Mouse (Mus musculus) megakaryocyte-erythroid progenitor cell, adult 5-6 weeks (primary cell): ENCODE results near the gene Olfr707. TPM values are rescaled to one million over a fixed set of nuclear protein-coding genes. Genes with fewer than 3 reads are reported as not detected.
"Not testable (repeated sequence)": the region's sequence is repeated elsewhere in the genome, so short reads cannot be mapped to it uniquely, and the experiment has no call there.

Experiments used
- ATAC-seq: replicated peaks from 2 replicates; pipeline ENCODE4 v1.8.0; 2016; ENCODE audit warnings: mild to moderate bottlenecking, inconsistent platforms; ENCODE audit not compliant: severe bottlenecking, poor library complexity, low FRiP score, low TSS enrichment
- total RNA-seq, 2 experiments: library from RNA; stranded (forward) in 1 of 2; stranded (reverse) in 1 of 2; fragments of 200-1000, 215-1000 nt in 1 of 2; fragments of >200 nt in 1 of 2; fragmentation: Nextera tagmentation in 1 of 2; gene quantifications; 2 replicates each; pipeline ENCODE4 v1.2.3; 2014 to 2017

The Olfr707 gene
- total RNA-seq (2014; fragmentation: Nextera tagmentation) (not detected in 2 replicates), total RNA-seq (2017) (not detected in 2 replicates)

DNA sequence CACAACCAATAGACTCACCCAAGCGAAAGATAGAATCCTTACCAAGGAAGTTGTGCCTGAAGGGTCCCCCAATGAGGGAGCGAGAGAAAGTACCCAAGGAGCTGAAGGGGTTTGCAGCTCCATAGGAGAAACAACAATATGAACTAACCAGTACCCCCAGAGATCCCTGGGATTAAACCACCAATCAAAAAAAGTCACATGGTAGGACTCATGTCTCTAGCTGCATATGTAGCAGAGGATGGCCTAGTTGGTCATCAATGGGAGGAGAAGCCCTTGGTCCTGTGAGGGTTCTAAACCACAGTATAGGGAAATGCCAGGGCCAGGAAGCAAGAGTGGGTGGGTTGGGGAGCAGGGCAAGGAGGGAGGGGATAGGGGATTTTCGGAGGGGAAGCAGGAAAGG lies at the start of gene Olfr707:
Gene Olfr707, minus strand, starts transcription at position 101 of the 400 bp plus-strand sequence.
- ATAC-seq, result not testable (repeated sequence)

DNA sequence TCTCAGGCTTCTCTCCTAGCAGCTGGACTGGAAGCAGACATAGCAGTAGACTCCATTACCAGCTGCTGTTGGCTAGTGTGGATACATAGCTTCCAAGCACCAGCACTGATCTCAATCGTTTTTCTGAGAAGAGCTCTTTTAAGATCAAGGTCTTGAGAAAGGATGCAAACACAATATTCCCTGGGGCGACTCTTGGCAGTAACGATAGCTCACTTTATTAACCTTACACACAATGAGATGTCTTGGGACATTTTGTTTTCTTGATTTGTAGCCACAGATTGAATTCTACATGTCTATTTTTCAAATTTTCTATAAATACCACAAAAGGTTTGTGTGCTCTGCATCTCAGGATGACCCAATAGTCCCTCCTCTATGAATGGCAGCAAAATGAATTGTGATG lies 47.2 kb upstream of the Olfr707 start, which contains the start of gene Olfr710:
Gene Olfr710, minus strand, starts transcription at position 101 of the 400 bp plus-strand sequence.
- ATAC-seq, result no peak

DNA sequence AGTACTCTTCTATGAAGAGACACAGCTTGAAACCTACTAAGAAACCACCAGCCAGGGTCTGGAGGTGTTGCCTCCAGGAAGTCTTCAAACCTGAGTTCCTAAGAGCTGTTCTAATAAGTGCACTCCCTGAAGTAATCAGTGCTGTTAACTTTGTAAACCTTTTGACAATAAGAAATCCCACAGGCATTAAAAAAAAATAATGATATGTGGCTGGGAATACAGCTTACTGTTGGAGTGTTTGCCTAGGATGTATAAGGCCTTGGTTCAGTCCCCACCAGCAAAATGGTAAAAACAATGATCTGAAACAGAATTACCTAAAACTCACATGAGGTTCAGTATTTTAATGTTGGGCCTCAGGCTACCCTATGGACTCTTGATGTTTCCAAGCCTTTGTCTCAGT lies 31.1 kb upstream of the Olfr707 start, which contains the start of gene Olfr709-ps1:
Gene Olfr709-ps1, minus strand, starts transcription at position 101 of the 400 bp plus-strand sequence.
- no peak for ATAC-seq

DNA sequence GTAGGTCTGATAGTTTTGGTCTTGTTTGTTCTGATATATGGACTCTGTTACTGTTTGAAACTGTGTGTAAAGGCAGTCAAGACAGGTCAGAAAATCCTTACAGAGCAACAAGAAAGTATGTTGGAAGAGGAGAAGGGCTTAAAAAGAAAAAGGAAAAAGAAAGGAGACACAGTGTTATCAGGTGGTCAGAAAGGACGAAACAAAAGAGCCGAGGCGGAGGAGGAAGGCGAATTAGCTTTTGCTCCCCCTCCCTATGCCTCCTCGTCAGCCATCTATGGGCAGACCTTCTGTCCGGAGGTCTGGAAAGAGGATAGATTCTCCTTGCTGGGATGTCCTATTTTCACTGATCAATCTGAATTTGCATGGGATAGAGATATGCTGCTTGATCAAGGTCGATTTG lies 19.9 kb upstream of the Olfr707 start:
- ATAC-seq, result not testable (repeated sequence)

DNA sequence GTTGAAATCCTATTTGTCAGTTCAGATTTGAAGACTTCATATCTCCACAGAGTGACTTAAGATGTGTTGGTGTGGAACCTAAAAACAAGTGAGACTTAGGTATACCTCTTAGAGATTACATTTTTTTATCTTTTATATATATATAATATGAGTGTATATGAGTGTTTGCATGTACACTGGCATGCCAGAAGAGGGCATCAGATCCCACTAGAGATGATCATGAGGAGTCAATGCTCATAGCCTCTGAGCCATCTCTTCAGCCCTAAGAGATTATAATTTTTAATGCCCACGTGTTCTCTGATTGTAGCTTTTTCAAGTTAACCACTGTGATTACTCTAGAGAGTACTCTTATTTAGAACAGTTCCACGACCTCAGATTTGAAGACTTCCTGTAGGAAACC lies 6.6 kb upstream of the Olfr707 start, which contains the start of gene Olfr1532-ps1:
Gene Olfr1532-ps1, plus strand, starts transcription at position 326 of the 400 bp plus-strand sequence.
- no peak; the same call in 1 of the 2 replicates for ATAC-seq

DNA sequence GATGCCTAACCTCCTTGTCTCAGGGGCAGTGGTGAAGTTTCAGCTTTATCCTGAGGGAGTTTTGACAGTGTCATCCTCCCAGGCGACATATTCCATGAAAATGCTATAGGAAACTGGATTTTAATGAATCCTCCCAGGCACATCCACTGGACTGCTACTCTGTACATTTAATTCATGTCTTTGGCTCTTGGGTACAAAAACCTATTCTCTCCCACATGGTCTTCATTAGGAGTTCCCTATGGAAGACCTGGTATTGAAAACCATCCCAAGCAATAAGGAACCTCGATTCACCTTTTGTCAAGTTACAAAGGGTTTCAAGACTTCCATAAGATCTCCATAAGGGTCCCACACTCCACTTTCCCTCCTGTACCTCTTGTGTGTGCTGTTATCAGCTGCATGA lies 13.0 kb downstream of the Olfr707 start, which contains the start of gene Olfr706:
Gene Olfr706, minus strand, starts transcription at position 101 of the 400 bp plus-strand sequence.
- no peak for ATAC-seq

DNA sequence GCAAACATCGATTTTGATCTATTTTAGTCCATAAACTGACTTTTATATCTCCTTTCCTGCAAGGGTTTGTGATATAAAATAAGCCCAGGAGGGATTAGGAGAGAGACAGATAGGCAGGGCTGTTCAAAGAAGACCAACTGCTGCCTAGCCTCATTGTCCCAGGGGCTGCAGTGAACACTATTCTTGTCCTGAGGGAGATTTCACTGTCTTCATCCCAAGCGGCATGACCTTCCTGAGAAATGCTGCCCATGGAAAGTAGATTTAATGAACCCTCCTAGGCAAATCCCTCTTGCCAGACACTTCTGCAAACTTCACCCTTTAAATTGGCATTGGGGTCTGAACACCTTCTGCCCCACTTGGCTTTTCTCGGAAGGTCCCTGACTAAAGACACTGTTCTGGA lies 24.2 kb downstream of the Olfr707 start, which contains the start of gene Olfr705:
Gene Olfr705, minus strand, starts transcription at position 101 of the 400 bp plus-strand sequence.
- ATAC-seq, result no peak

DNA sequence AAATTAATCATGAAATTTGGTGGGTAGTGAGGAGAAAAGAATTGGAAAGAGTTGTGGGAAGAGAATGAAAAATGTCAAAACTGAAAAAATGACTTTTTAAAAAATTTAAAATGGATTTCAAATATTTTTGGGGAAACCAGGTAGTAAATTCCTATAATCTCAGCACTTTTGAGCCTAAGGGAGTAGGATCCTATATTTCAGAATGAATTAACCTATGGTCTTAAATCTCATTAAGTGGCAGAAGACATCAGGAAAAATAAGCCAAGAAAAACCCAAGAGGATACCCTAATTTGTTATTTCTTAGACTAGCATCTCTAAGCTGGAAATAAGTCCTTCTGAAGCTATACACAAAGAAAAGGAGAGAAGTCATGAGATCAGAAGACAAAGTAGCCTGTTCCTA lies 38.2 kb downstream of the Olfr707 start, which contains the start of gene Olfr704:
Gene Olfr704, plus strand, starts transcription at position 301 of the 400 bp plus-strand sequence.
- no peak for ATAC-seq

DNA sequence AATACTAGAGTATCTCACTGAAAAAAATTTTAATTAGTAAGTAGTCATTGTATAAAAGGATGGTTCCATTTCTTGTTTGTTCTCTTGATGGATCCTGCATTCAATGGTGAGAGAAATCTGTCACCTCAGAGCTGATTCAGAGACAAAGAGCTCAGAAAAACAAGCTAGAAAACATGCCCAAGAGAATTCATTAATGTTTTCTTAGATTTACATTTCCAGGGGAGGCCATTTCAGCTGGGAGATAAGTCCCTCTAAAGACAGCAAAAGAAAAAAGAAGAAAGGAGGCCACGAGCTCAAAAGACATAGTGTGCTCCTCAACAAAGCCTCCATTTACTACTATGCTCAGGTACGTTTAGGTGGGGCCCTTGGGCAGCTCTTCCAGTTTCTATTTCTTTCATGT lies 58.0 kb downstream of the Olfr707 start, which contains the start of gene Olfr703:
Gene Olfr703, plus strand, starts transcription at position 301 of the 400 bp plus-strand sequence.
- no peak for ATAC-seq

Other genes starting within 250 kb of the Olfr707 start
- gene Olfr693, start 220.7 kb downstream of the Olfr707 start, total RNA-seq (2014; fragmentation: Nextera tagmentation), result not detected in 2 replicates
- gene Olfr693, start 220.7 kb downstream of the Olfr707 start, total RNA-seq (2017), result not detected in 2 replicates
- gene Olfr694, start 209.4 kb downstream of the Olfr707 start, total RNA-seq (2014; fragmentation: Nextera tagmentation), result not detected in 2 replicates
- not detected in 2 replicates for gene Olfr694, start 209.4 kb downstream of the Olfr707 start, total RNA-seq (2017)
- not detected in 2 replicates for gene Olfr695, start 184.8 kb downstream of the Olfr707 start, total RNA-seq (2014; fragmentation: Nextera tagmentation)
- not detected in 2 replicates for gene Olfr695, start 184.8 kb downstream of the Olfr707 start, total RNA-seq (2017)
- gene Olfr697, start 158.8 kb downstream of the Olfr707 start, total RNA-seq (2014; fragmentation: Nextera tagmentation), result not detected in 2 replicates
- not detected in 2 replicates for gene Olfr697, start 158.8 kb downstream of the Olfr707 start, total RNA-seq (2017)
- not detected in 2 replicates for gene Olfr698, start 145.8 kb downstream of the Olfr707 start, total RNA-seq (2014; fragmentation: Nextera tagmentation)
- not detected in 2 replicates for gene Olfr698, start 145.8 kb downstream of the Olfr707 start, total RNA-seq (2017)
- gene Olfr699, start 108.0 kb downstream of the Olfr707 start, total RNA-seq (2014; fragmentation: Nextera tagmentation), result not detected in 2 replicates
- gene Olfr699, start 108.0 kb downstream of the Olfr707 start, total RNA-seq (2017), result not detected in 2 replicates
- gene Olfr700, start 92.4 kb downstream of the Olfr707 start, total RNA-seq (2014; fragmentation: Nextera tagmentation), result not detected in 2 replicates
- not detected in 2 replicates for gene Olfr700, start 92.4 kb downstream of the Olfr707 start, total RNA-seq (2017)
- not detected in 2 replicates for gene Olfr701, start 87.1 kb downstream of the Olfr707 start, total RNA-seq (2014; fragmentation: Nextera tagmentation)
- not detected in 2 replicates for gene Olfr701, start 87.1 kb downstream of the Olfr707 start, total RNA-seq (2017)
- gene Olfr702, start 67.3 kb downstream of the Olfr707 start, total RNA-seq (2014; fragmentation: Nextera tagmentation), result not detected in 2 replicates
- gene Olfr702, start 67.3 kb downstream of the Olfr707 start, total RNA-seq (2017), result not detected in 2 replicates
- gene Olfr703, start 57.9 kb downstream of the Olfr707 start, total RNA-seq (2014; fragmentation: Nextera tagmentation), result not detected in 2 replicates
- gene Olfr703, start 57.9 kb downstream of the Olfr707 start, total RNA-seq (2017), result not detected in 2 replicates
- not detected in 2 replicates for gene Olfr704, start 38.1 kb downstream of the Olfr707 start, total RNA-seq (2014; fragmentation: Nextera tagmentation)
- not detected in 2 replicates for gene Olfr704, start 38.1 kb downstream of the Olfr707 start, total RNA-seq (2017)
- gene Olfr705, start 24.4 kb downstream of the Olfr707 start, total RNA-seq (2014; fragmentation: Nextera tagmentation), result not detected in 2 replicates
- not detected in 2 replicates for gene Olfr705, start 24.4 kb downstream of the Olfr707 start, total RNA-seq (2017)
- not detected in 2 replicates for gene Olfr706, start 13.1 kb downstream of the Olfr707 start, total RNA-seq (2014; fragmentation: Nextera tagmentation)
- gene Olfr706, start 13.1 kb downstream of the Olfr707 start, total RNA-seq (2017), result not detected in 2 replicates
- not detected in 2 replicates for gene Olfr1532-ps1, start 6.8 kb upstream of the Olfr707 start, total RNA-seq (2014; fragmentation: Nextera tagmentation)
- not detected in 2 replicates for gene Olfr1532-ps1, start 6.8 kb upstream of the Olfr707 start, total RNA-seq (2017)
- gene Olfr709-ps1, start 31.0 kb upstream of the Olfr707 start, total RNA-seq (2014; fragmentation: Nextera tagmentation), result not detected in 2 replicates
- gene Olfr709-ps1, start 31.0 kb upstream of the Olfr707 start, total RNA-seq (2017), result not detected in 2 replicates
- gene Olfr710, start 47.1 kb upstream of the Olfr707 start, total RNA-seq (2014; fragmentation: Nextera tagmentation), result not detected in 2 replicates
- not detected in 2 replicates for gene Olfr710, start 47.1 kb upstream of the Olfr707 start, total RNA-seq (2017)
- gene Olfr6, start 62.7 kb upstream of the Olfr707 start, total RNA-seq (2014; fragmentation: Nextera tagmentation), result not detected in 2 replicates
- gene Olfr6, start 62.7 kb upstream of the Olfr707 start, total RNA-seq (2017), result not detected in 2 replicates
- not detected in 2 replicates for gene Olfr711, start 74.2 kb upstream of the Olfr707 start, total RNA-seq (2014; fragmentation: Nextera tagmentation)
- gene Olfr711, start 74.2 kb upstream of the Olfr707 start, total RNA-seq (2017), result not detected in 2 replicates
- gene Olfr2, start 104.8 kb upstream of the Olfr707 start, total RNA-seq (2014; fragmentation: Nextera tagmentation), result 0.07 TPM in 1 of 2 replicates, not detected in the other
- not detected in 2 replicates for gene Olfr2, start 104.8 kb upstream of the Olfr707 start, total RNA-seq (2017)
- gene Olfr713, start 129.9 kb upstream of the Olfr707 start, total RNA-seq (2014; fragmentation: Nextera tagmentation), result not detected in 2 replicates
- gene Olfr713, start 129.9 kb upstream of the Olfr707 start, total RNA-seq (2017), result not detected in 2 replicates
- not detected in 2 replicates for gene Olfr714, start 169.7 kb upstream of the Olfr707 start, total RNA-seq (2014; fragmentation: Nextera tagmentation)
- gene Olfr714, start 169.7 kb upstream of the Olfr707 start, total RNA-seq (2017), result not detected in 2 replicates
- gene Olfr17, start 192.0 kb upstream of the Olfr707 start, total RNA-seq (2014; fragmentation: Nextera tagmentation), result not detected in 2 replicates
- not detected in 2 replicates for gene Olfr17, start 192.0 kb upstream of the Olfr707 start, total RNA-seq (2017)
- not detected in 2 replicates for gene Olfr715b, start 209.1 kb upstream of the Olfr707 start, total RNA-seq (2014; fragmentation: Nextera tagmentation)
- gene Olfr715b, start 209.1 kb upstream of the Olfr707 start, total RNA-seq (2017), result not detected in 2 replicates
- gene Olfr715, start 229.8 kb upstream of the Olfr707 start, total RNA-seq (2014; fragmentation: Nextera tagmentation), result not detected in 2 replicates
- gene Olfr715, start 229.8 kb upstream of the Olfr707 start, total RNA-seq (2017), result not detected in 2 replicates
- gene Olfr716, start 237.1 kb upstream of the Olfr707 start, total RNA-seq (2014; fragmentation: Nextera tagmentation), result not detected in 2 replicates
- not detected in 2 replicates for gene Olfr716, start 237.1 kb upstream of the Olfr707 start, total RNA-seq (2017)